Mouse (Mus musculus) liver, embryonic 14.5 days (tissue): ENCODE data around the gene Stx8.

Source experiments
- CTCF ChIP-seq: IDR thresholded peaks from 2 replicates; pipeline ENCODE4 v1.5.1; 2016; ENCODE audit warnings: antibody characterized with exemption, low read depth, control low read depth
- EP300 ChIP-seq: IDR thresholded peaks from 2 replicates; pipeline ENCODE4 v1.6.1; 2016; ENCODE audit warnings: antibody characterized with exemption, low read depth

DNA sequence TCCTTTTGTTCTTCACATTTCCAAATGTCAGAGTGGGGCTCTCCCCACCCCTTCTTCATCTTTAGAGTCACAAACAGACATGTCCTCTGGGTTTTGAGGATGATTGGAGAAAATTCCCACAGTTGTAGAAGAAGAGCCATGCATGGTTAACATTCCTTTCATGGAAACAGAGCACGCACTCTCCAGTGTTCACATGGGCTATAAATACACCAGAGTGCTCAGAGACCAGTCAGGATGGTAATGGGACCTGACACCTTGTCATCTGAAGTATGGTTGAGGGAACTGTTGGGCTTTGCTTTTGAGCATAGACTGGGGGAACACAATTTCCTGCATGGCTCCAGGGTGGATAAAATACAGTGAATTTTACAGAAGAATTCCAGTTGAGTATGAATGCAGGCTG, 6.6 kb downstream of the Stx8 start:
- TF ChIP-seq CTCF: no peak
- no peak for TF ChIP-seq EP300
